Mouse (Mus musculus): ENCODE measurements at regions not wholly inside any gene's neighbourhood (a gene's known extent, or its start where the extent isn't known, plus 50 kb on each side); places are given as distances from the start of the nearest gene placed in this dataset.

DNA sequence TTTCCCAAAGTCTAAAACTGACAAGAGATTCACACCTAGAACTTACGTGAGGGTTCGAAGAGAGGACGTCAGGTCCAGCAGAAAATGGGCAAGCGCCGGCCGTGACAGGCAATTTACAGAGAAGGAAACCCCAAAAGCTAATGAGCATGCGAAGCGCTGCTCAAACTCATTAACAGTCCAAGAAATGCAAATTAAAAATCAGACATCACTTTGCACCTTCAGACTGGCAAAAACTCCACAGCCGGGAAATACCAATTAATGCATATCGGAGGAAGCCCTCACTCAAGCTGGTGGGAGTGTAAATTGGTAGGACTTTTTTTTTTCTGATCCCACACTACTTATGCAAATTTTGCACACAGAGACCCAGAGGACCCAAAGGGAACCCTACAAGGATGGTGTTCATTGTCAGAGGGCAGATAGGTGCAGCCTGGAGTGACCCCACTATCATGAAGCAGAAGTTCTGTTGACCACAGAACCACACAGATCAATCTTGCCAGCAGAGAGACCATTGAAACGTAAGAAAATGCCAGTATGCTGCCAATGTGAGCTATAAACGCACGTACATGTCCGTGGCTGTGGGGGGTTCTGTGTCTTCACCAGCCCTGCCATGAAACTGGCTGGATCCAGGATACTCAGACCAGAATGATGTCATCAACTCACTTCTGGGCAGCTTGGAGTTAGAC lies 74.8 kb upstream of the Mvb12b start:
- Histone ChIP-seq H3K4me2 (replicated peaks) (peak overlapping the region; percentile 15), H3K36me3 (no peaks in the 10 kb centered on the region), H3K4me3 (no peak overlapping the region), H3K27me3 (no peaks in the 10 kb centered on the region), H3K9ac (replicated peaks) (no peak overlapping the region), H3K27ac (replicated peaks) (peak overlapping the region; percentile 85), H3K9me3 (no peaks in the 10 kb centered on the region), H3K4me1 (peaks cover 58% of the 10 kb centered on the region)
- 22% methylated on average over 14 of the region's 14 CpGs for WGBS
- ATAC-seq (replicated peaks), result peak; percentile 46

GRCm38 (mm10) chr2:33961566-33961965 lies 73.8 kb upstream of the Mvb12b start:
- H3K9ac ChIP-seq (replicated peaks), result no peak overlapping the region

DNA sequence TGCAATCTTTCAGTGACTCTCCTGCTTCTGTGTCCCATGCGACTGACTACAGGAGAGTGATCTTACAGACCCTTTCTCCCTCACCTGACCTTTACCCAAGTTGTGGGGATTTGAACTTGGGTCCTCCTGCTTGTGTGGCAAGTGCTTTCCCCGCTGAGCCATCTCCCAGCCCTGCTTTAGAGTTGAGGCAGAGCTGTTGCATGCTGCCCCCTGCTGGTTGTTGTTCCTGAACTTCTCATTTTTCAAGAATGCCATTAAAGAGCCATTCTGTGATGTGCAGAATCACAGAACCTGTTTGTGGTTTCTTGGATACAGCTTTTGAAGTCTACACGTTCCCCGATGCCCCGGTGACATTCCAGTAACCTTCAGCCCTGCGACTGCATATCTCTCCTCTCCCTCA lies 70.0 kb upstream of the Mvb12b start:
- Histone ChIP-seq H3K36me3 (no peaks in the 10 kb centered on the region), H3K9me3 (no peaks in the 10 kb centered on the region), H3K27ac (replicated peaks) (no peak overlapping the region), H3K27me3 (no peaks in the 10 kb centered on the region), H3K4me3 (no peak overlapping the region), H3K9ac (replicated peaks) (no peak overlapping the region), H3K4me2 (replicated peaks) (no peak overlapping the region), H3K4me1 (peaks cover 16% of the 10 kb centered on the region)
- no peak for ATAC-seq (replicated peaks)
- 70% methylated on average over 6 of the region's 6 CpGs for WGBS

More at GRCm38 (mm10) chr2:33961566-33961965, 73.8 kb upstream of the Mvb12b start:
- ATAC-seq (replicated peaks), result no peak
- H3K36me3 ChIP-seq, result no peaks in the 10 kb centered on the region
- H3K27ac ChIP-seq (replicated peaks), result peak overlapping the region; percentile 85
- H3K4me3 ChIP-seq, result no peak overlapping the region
- no peaks in the 10 kb centered on the region for H3K27me3 ChIP-seq
- WGBS, result 41% methylated on average over 2 of the region's 2 CpGs
- no peaks in the 10 kb centered on the region for H3K9me3 ChIP-seq
- peaks cover 49% of the 10 kb centered on the region for H3K4me1 ChIP-seq
- peak overlapping the region; percentile 15 for H3K4me2 ChIP-seq (replicated peaks)

DNA sequence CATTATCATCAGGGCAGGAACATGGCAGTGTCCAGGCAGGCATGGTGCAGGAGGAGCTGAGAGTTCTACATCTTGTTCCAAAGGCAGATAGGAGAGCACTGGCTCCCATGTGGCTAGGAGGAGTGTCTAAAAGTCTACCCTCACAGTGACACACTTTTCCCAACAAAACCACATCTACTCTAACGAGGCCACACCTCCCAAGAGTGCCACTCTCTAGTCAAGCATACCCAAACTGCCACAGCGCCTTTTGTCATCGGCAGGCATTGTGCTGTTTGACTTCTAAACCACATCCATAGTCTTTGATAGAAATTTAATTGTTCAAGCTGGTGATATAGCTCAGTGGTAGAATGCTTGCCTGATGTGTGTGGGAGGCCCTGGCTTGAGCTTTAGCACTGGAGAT lies 56.6 kb upstream of the Mvb12b start:
- Histone ChIP-seq H3K9me3 (no peaks in the 10 kb centered on the region), H3K4me1 (no peaks in the 10 kb centered on the region), H3K4me3 (no peak overlapping the region), H3K27ac (replicated peaks) (no peak overlapping the region), H3K4me2 (replicated peaks) (no peak overlapping the region), H3K36me3 (no peaks in the 10 kb centered on the region), H3K9ac (replicated peaks) (no peak overlapping the region), H3K27me3 (no peaks in the 10 kb centered on the region)
- no peak for ATAC-seq (replicated peaks)
- 68% methylated on average over 3 of the region's 3 CpGs for WGBS

GRCm38 (mm10) chr2:33942085-33942484 lies 54.3 kb upstream of the Mvb12b start:
- no peak for ATAC-seq (replicated peaks)
- Histone ChIP-seq H3K9me3 (no peaks in the 10 kb centered on the region), H3K4me2 (replicated peaks) (no peak overlapping the region), H3K9ac (replicated peaks) (no peak overlapping the region), H3K36me3 (no peaks in the 10 kb centered on the region), H3K4me1 (no peaks in the 10 kb centered on the region), H3K27me3 (no peaks in the 10 kb centered on the region), H3K27ac (replicated peaks) (no peak overlapping the region), H3K4me3 (no peak overlapping the region)
- 61% methylated on average over 2 of the region's 2 CpGs for WGBS

DNA sequence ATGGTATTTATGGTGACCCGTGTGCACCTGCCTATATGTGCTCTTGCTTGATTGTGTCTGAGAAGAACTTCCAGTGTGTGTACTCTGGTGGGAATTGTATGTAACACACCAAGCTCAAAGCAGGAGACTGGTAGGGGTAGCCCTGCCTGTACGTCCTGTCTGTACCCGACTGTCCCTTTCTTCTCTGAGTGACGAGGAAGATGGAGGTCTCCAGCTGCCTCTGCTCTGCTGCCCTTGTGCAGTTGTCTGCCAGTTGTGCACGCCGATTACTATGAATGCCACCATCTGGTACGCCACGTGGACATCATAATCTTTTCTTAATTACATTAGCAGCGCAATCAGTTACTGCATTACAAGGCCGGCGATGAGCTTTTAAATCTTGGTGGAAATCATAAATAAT lies 53.6 kb upstream of the Mvb12b start:
- H3K36me3 ChIP-seq, result no peaks in the 10 kb centered on the region
- ATAC-seq (replicated peaks), result no peak
- H3K9me3 ChIP-seq, result no peaks in the 10 kb centered on the region
- no peaks in the 10 kb centered on the region for H3K27me3 ChIP-seq
- H3K9ac ChIP-seq (replicated peaks), result no peak overlapping the region
- H3K4me1 ChIP-seq, result no peaks in the 10 kb centered on the region
- H3K4me3 ChIP-seq, result no peak overlapping the region
- WGBS, result 66% methylated on average over 11 of the region's 11 CpGs
- H3K27ac ChIP-seq (replicated peaks), result no peak overlapping the region
- H3K4me2 ChIP-seq (replicated peaks), result no peak overlapping the region

GRCm38 (mm10) chr2:33939836-33940235 lies 52.1 kb upstream of the Mvb12b start:
- H3K36me3 ChIP-seq, result no peaks in the 10 kb centered on the region
- no peaks in the 10 kb centered on the region for H3K27me3 ChIP-seq
- WGBS, result 87% methylated on average over 4 of the region's 4 CpGs
- no peak overlapping the region for H3K4me2 ChIP-seq (replicated peaks)
- no peaks in the 10 kb centered on the region for H3K9me3 ChIP-seq
- no peak overlapping the region for H3K27ac ChIP-seq (replicated peaks)
- no peak overlapping the region for H3K9ac ChIP-seq (replicated peaks)
- H3K4me1 ChIP-seq, result peaks cover 8% of the 10 kb centered on the region
- ATAC-seq (replicated peaks), result no peak
- H3K4me3 ChIP-seq, result no peak overlapping the region
